Comparison of ENCODE assay signal across 25 mouse cellular contexts in genomic region chr10:107569044-107569443, GRCm38 (mm10).
"Had no signal": no experiment of that assay in that cellular context is flagged by ENCODE, and none has a peak within 500 bp of the region (broad histone marks: within the 10 kb centered on the region; RNA-seq: fewer than 3 reads in every experiment).

No protein-coding gene starts in this region.

- H3K27ac ChIP-seq: heart, adult 2 months; heart, embryonic 13.5 days; heart, embryonic 15.5 days; hindbrain, embryonic 13.5 days; hindbrain, embryonic 15.5 days; hindbrain, postnatal 0 days; kidney, embryonic 15.5 days; kidney, postnatal 0 days; limb, embryonic 15.5 days; liver, embryonic 12.5 days; liver, embryonic 14.5 days had no signal

- H3K9me3 ChIP-seq: heart, embryonic 13.5 days; heart, embryonic 15.5 days; hindbrain, embryonic 13.5 days; hindbrain, embryonic 15.5 days; kidney, embryonic 15.5 days; limb, embryonic 15.5 days; liver, embryonic 12.5 days had no signal

- H3K4me1 ChIP-seq: heart, embryonic 13.5 days; heart, embryonic 15.5 days; hindbrain, embryonic 13.5 days; hindbrain, embryonic 15.5 days; kidney, embryonic 15.5 days; limb, embryonic 15.5 days; liver, embryonic 12.5 days had no signal

- H3K9ac ChIP-seq: heart, embryonic 13.5 days; heart, embryonic 15.5 days; hindbrain, embryonic 13.5 days; hindbrain, embryonic 15.5 days; kidney, embryonic 15.5 days; limb, embryonic 15.5 days; liver, embryonic 12.5 days; liver, embryonic 14.5 days had no signal

- H3K4me2 ChIP-seq: heart, embryonic 11.5 days; heart, embryonic 13.5 days; heart, embryonic 15.5 days; hindbrain, embryonic 13.5 days; hindbrain, embryonic 15.5 days; kidney, embryonic 15.5 days; limb, embryonic 15.5 days; liver, embryonic 12.5 days had no signal

- H3K36me3 ChIP-seq: heart, embryonic 13.5 days; heart, embryonic 15.5 days; hindbrain, embryonic 13.5 days; hindbrain, embryonic 15.5 days; kidney, embryonic 15.5 days; limb, embryonic 15.5 days; liver, embryonic 12.5 days had no signal

- DNase-seq: gastrocnemius, postnatal 10 days; heart, adult 11 months; heart, adult 2 months; heart, postnatal 14 days; heart, postnatal 36 days; kidney, adult 11 months; kidney, adult 2 months; kidney, adult 9 months; kidney, postnatal 14 days; kidney, postnatal 36 days; layer of hippocampus, adult 9-11 months; layer of hippocampus, postnatal 36 days; left cerebral cortex, postnatal 4 days had no signal

- ATAC-seq: hindbrain, postnatal 0 days; intestine, embryonic 16.5 days; liver, embryonic 12.5 days had no signal

- H3K4me3 ChIP-seq: heart, adult 2 months; heart, embryonic 13.5 days; heart, embryonic 15.5 days; hindbrain, embryonic 13.5 days; hindbrain, embryonic 15.5 days; kidney, embryonic 15.5 days; limb, embryonic 15.5 days; liver, embryonic 12.5 days had no signal

- H3K27me3 ChIP-seq: heart, embryonic 13.5 days; heart, embryonic 15.5 days; hindbrain, embryonic 13.5 days; hindbrain, embryonic 15.5 days; kidney, embryonic 15.5 days; limb, embryonic 15.5 days; liver, embryonic 12.5 days had no signal
